Mouse (Mus musculus): ENCODE measurements around the gene Olfr517.

Olfr517 gene

GRCm38 (mm10) chr7:108872279-108872678 is at the start of gene Olfr517:
Gene Olfr517 (minus strand): TSS chr7:108872379.
- CTCF ChIA-PET, result no interaction called here

GRCm38 (mm10) chr7:108903969-108904368 is 31.8 kb upstream of the Olfr517 start:
- CTCF ChIA-PET, result no interaction called here

- CTCF ChIA-PET, result no interaction called here
Observed at GRCm38 (mm10) chr7:108894320-108894719, 22.1 kb upstream of the Olfr517 start, which contains the start of gene Olfr519. Gene Olfr519 (minus strand): TSS chr7:108894420.

GRCm38 (mm10) chr7:108884906-108885305 is 12.7 kb upstream of the Olfr517 start, which contains the start of gene Olfr518:
Gene Olfr518 (minus strand): TSS chr7:108885006.
- CTCF ChIA-PET, result no interaction called here

- CTCF ChIA-PET, result no interaction called here
Observed at GRCm38 (mm10) chr7:108850429-108850828, 21.8 kb downstream of the Olfr517 start, which contains the start of gene Olfr516. Gene Olfr516 (minus strand): TSS chr7:108850529.

GRCm38 (mm10) chr7:108825897-108826296 is 46.3 kb downstream of the Olfr517 start, which contains the start of gene Olfr514:
Gene Olfr514 (minus strand): TSS chr7:108825997.
- CTCF ChIA-PET, result no interaction called here

All from spleen, embryonic (tissue).